Mouse (Mus musculus) frontal cortex, adult 2 months (tissue): ENCODE measurements at regions not wholly inside any gene's neighbourhood (a gene's known extent, or its start where the extent isn't known, plus 50 kb on each side); places are given as distances from the start of the nearest gene placed in this dataset.

ENCODE experiments used
- DNase-seq, 2 experiments: peaks; one replicate each; pipeline ENCODE4 v3.0.0; 2022; ENCODE audit warnings: low spot score in 1 of 2; ENCODE audit errors: extremely low spot score in 1 of 2

GRCm38 (mm10) chr12:51501185-51501584 lies 92.0 kb upstream of the Coch start:
- peak in 1 of 2 experiments; percentile 55 for DNase-seq

GRCm38 (mm10) chr12:51502724-51503123 lies 90.4 kb upstream of the Coch start:
- no peak for DNase-seq

- no peak for DNase-seq
Observed at GRCm38 (mm10) chr12:51503706-51504105, 89.4 kb upstream of the Coch start.

DNA sequence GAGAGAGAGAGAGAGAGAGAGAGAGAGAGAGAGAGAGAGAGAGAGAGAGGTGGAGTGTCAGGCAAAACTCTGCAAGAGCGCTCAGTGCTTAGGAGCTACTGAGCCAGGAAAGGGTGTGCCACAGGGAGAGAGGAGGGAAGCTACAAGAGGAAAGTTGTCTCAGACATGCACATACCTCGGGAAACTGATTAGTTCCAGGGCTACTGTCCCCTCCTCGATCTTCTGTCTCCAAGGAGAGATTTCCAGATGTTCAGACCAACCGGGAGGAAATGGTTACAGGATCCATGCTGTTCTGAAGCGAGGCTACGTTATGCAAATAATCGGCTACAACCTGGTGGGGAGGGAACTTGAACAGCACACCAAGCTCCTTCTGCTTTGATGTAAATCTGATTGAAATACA lies 88.6 kb upstream of the Coch start:
- DNase-seq = no peak

DNA sequence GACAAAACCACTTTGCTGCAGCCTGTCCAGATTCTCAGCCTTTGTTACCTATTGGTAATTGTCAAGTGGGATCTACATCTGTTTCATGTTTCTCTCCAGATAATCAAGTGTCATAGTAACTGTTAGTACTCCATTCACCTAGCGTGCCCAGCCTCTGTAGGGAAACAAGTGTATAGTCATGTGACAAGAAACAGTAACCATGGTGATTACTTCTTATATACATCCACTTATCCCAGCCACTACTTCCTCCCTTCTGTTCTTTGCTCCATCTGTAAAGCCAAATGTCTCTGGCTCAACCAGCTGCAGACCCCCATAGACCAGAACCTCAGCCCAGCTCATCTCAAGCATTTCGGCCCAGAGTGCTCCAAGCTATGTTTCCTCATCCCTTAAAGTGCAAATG lies 83.1 kb upstream of the Coch start:
- DNase-seq = no peak

DNA sequence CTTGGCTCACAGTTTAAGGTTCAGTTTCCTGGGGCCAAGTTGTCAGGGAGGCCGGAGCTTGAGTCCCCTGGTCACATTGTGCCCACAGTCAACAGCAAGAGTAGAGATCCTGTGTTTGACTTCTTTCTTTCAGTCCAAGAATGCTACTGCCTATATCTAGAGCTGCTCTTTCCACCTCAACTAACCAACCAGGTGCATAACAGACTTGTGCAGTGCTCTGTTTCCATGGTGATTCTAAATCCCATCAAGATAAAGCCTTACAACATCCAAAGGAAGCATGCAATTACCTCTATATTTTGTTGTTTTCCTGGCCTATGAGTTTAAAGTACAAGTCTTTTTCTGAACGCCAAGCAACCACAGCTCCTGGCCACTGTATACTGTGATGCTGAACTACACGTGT lies 76.4 kb upstream of the Coch start:
- no peak for DNase-seq

GRCm38 (mm10) chr12:51521610-51522120 lies 71.5 kb upstream of the Coch start:
- no peak for DNase-seq

DNA sequence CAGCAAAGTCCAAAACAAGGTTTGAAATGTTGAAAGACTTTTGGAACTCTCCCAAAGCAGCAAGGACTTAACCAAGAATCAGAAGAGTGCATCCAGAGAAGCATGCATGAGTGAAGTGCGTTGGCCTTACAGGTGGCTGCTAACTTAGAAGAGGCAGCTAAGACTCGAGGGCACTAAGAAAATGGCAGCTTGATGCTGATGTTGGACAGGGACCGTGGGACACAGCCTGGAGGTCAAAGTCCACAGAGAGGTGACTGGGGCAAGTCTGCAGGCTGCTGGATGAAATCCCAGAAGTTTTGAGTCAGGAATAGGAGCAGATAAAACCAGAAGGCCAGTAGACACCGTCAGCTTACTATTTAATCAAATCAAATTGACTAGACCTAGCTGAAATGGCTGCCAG lies 69.3 kb upstream of the Coch start:
- no peak for DNase-seq

- peak; percentile 7 to 36 for DNase-seq
Observed at GRCm38 (mm10) chr12:51527854-51528253, 65.3 kb upstream of the Coch start.

DNA sequence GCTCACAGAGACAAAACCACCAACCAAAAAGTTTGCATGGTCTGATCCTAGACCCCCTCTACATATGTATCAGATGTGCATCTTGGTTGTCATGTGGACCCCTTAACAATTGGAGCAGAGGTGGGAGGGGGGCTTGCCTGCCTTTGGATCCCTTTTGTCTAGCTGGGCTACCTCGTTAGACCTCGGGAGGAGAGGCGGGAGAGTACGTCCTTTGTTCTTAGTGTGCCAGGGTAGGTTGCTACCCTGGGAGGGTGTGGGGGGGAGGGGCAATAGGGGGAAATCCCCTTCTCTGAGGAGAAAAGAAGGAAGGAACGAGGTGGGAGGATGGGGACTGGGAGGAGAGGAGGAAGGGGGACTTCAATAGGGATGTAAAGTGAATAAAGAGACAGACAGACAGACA lies 58.5 kb upstream of the Coch start:
- no peak for DNase-seq

GRCm38 (mm10) chr12:51535056-51535640 lies 58.0 kb upstream of the Coch start:
- no peak for DNase-seq
